Mouse (Mus musculus) induced T-regulatory cell, adult 2 months (primary cell): ENCODE measurements around the gene Nanos3.

Source experiments
- DNase-seq: peaks from one replicate; pipeline ENCODE4 v3.0.0-alpha.2; 2012; ENCODE audit warnings: low read depth

Nanos3 gene

DNA sequence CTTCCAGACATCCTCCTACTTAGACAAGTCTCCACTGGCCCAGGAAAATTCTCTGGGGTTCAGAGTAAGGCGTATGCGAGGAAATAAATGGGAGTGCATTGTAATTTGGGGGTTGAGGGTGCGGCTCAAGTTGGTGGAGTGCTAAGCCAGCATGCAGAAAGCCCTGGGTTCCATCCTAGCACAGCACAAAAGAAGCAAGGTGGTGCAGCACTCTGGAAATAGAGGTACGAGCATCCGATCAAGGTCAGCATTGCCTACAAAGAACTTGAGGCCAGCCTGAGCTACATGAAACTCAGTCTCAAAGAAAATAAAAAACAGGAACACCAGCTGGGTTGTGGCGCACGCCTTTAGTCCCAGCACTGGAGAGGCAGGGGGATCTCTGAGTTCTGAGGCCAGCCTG, at the start of gene Nanos3:
Nanos3 (minus strand) TSS at position 101 of the 400 bp plus-strand sequence.
- peak; percentile 17 for DNase-seq

DNA sequence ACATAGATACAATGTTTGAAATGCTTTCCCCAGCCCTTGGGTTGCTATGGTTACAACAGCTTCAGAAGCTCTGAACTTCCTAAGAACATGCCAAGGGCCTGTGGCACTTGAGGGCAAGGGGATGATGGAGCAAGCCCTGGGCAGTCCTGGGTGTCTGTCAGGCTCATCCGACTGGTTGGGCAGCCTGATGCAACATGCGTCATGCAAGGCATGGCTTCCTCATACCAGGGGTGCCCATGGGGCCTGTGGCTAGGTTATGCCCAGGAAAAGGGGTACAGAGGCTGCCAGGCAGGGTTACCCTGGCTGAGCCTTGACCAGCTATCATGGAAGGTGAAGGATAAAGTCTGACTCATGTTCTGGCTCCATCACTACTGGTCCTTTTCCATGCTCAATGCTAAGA, 48.0 kb upstream of the Nanos3 start:
- DNase-seq = no peak

DNA sequence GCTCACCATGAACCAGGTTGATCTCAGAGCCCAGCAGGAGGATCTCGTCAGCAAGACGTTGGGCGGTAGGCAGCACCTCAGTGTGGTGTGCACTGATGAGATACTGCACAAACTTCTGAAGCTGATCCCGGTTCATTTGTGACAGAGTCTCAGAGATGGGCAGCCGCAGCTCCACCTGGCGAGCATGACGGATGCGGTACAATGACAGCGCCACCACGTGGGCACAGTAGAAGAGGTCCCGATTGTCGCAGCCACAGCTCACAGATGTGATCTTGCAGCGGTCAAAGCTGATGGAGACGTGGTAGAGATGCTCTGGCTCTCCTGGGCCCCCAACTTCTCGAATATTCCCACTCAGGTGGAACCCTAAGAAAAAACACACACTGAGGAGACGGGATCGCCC, 45.7 kb upstream of the Nanos3 start:
- peak; percentile 40 for DNase-seq

DNA sequence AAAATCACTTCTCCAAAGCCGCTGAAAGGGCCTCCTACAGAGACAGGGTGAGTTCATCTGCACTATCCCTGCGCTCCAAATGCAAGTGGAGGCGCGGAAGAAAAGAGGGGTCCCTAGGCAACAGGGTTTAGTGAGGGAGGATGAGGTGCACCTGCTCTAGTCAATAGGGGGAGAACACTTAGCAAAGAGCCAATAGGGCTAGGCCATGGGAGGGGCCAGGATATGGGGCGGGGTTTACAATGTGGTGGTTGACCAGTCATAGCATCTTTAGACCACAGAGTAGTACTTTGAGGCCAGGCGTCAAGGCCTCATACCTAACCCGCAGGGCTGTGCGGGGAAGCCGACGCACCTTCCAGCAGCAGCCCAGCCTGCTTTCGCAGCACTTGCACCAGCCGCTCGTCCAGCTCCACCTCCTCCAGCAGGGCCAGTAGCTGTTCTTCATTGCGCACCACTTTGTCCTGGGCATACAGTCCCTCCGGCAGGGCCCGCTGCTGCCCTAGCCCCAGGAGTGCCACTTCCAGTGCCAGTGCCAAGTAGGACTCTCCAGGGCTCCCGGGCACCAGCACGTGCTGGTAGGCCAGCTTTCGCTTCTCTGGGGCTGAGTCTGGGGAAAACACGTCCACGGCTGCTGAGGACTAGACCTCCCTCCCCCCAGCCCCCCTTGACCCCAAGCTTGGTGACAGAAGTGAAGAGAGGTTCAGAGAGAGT, 38.5 kb upstream of the Nanos3 start:
- no peak for DNase-seq

DNA sequence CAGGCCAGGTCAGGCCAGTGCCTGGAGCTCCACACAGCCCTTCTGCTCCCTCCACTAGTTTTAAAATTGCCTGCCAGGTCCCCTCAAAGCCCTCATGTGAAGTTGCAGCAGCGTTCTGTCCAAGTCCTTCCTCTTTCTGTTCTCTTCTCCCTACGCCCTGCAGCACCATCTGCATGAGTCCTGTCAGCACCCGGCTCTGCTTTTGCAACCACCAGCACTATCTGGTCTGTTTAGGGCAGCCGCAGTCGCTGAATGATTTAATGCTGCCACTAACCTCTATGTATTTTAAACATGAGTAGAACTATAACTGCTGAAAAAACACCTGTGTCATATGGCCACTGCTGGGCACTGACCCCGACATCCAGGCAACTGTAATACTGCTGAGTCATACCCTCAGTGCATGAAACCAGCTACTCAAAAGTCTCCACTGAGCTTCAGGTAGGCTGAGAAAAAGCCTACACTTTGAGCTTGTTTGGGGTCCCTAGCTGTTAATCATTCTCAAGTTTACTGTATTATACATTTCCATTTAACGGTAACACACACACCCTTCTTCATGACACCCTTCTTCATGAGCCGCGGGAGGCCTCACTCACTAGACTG, 37.6 kb upstream of the Nanos3 start:
- no peak for DNase-seq

DNA sequence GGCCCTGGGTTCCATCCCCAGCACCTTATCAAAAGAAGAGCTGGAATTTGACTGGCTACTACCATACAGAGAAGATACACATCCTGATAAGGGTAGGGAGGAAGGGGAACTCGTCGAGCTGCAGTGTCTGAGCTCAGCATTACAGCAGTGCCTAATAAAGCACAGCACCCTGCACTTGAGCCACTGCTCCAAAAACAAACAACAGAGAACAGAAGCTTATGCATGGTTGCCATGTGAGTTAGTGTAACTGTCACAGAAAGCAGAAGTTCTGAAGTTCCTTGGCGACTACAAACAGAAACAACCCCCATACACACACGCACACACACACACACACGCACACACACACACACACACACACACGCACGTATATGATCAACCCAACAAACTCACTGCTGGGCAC, 35.1 kb upstream of the Nanos3 start:
- no peak for DNase-seq

DNA sequence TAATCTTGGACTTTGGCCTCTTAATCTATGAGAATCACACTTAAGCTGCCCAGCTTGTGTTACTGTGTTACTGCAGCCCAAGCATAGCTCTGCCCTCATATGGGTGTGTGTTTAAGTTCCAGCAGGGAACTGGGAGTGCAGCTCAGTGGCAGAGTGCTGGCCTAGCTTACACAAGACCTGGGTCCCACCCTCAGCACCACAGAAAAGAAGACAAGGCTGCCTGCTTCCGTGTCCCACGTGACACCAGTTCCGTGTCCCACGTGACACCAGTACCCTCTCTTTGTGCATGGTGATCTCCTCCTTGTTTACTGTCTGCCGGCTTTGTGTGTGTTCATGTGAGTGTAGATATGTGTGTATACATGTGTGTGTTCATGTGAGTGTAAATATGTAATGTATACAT, 33.1 kb upstream of the Nanos3 start:
- no peak for DNase-seq

DNA sequence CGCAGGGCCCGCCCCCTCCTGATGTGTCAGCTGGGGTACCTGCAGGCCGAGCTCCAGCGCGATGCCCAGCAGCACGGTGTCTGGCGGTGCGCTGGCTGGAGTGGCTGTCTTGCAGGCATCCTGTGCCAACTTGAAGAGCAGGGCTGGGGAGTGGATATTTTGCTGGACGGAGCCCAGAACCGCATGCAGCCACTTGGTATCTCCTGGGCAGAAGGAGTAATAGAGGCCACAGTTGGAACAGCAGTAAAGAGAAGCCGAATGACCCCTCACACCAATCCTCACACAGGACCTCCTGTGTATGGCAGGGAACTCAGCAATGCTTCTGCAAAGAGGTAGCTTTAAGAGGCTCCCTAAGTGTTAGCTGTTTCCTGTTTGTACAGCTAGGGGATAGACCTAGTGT, 32.2 kb upstream of the Nanos3 start:
- no peak for DNase-seq

DNA sequence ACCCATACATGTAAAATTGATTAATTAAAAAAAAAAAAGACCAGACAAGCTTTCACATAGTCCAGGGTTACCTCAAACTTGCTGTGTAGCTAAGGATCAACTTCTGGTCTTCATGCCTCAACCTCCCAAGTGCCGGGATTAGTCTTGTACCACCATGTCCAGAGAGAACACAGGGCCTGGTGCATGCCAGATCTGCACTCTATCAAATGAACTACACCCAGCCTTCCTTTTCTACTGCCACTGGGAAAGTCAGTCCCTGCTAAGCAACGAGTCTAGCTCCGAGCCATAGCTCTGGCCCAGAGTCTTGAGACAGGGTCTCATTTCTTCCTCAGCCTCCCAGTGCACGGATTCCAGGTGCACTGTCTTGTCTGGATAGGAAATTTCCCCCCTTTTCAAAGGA, 28.3 kb upstream of the Nanos3 start:
- no peak for DNase-seq

DNA sequence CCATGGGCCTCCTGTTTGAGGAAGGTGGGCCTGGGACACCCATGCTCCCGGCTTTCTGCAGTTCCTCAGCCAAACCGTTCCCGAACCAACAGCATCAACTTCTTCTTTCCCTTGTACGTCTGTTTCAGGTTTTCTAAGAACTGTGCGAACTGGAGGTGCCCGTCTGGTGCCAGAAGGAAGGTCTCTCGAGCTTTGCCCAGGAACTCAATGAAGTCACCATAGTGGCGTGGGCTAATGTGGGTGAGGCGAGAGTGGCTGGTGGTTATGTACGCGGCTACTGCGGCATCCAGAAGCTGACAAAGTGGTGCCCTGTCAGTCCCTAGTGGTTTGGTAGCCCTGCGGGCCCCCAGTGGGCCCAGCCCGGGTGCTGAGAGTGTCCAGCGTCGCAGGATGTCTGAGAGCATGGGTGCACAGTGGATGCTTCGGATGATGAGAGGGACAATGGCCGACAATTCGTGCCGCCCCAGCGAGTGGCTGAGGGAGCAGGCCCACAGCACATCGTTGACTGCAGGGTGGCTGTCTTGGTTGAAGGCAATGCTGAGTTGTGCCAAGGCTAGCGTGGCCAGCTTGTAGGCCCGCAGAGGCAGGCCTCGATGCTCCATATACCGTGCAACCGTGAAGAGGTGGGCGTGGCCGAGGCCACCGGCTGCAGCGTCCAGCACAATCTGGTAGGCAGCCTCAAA, 27.0 kb upstream of the Nanos3 start:
- DNase-seq = no peak

DNA sequence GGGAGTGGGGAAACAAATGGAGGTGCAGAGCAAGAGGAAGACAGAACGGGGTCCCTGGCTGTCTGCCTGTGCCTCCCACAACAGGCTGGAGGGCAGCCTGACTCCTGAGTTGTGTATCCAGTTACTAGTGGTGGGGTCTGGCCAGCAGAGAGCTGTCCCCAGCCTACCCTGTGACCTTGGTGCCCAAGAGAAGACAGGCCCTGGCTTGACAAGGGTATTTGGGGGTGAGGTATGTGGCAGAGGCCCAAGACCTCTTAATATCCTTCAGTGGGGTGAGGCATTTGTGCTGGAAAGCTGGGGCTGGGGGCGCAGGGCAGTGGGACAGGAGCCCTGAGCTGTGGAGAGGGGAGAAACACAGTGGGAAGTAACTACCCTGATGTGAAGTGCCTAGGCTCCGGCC, 26.2 kb upstream of the Nanos3 start:
- DNase-seq = no peak

DNA sequence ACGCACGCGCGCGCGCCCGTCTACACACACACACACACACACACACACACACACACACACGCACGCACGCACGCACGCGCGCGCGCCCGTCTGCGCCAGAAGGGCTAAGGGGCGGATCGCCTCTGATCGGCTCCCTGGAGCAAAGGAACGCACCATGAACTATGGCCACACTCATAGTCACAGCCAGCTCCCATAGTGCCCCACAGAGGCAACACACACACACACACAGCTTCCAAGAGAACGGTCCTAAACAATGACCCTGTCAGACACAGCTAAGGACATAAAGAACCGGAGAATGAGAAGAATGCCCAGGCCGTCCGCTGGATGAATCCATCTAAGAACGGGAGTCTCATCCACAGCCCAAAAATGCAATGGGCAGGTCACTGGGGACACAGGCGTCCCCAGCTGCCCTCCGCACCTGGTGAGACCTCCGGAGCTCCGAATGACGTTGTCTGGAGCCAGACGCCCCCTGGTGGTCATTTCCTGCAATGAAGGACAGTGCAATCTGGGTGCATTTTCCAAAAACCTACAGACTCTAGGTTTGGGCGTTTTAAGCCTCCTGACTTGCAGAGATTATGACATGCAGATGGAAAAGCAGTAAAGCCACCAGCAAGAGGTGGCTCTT, 25.3 kb upstream of the Nanos3 start:
- DNase-seq = peak; percentile 91

DNA sequence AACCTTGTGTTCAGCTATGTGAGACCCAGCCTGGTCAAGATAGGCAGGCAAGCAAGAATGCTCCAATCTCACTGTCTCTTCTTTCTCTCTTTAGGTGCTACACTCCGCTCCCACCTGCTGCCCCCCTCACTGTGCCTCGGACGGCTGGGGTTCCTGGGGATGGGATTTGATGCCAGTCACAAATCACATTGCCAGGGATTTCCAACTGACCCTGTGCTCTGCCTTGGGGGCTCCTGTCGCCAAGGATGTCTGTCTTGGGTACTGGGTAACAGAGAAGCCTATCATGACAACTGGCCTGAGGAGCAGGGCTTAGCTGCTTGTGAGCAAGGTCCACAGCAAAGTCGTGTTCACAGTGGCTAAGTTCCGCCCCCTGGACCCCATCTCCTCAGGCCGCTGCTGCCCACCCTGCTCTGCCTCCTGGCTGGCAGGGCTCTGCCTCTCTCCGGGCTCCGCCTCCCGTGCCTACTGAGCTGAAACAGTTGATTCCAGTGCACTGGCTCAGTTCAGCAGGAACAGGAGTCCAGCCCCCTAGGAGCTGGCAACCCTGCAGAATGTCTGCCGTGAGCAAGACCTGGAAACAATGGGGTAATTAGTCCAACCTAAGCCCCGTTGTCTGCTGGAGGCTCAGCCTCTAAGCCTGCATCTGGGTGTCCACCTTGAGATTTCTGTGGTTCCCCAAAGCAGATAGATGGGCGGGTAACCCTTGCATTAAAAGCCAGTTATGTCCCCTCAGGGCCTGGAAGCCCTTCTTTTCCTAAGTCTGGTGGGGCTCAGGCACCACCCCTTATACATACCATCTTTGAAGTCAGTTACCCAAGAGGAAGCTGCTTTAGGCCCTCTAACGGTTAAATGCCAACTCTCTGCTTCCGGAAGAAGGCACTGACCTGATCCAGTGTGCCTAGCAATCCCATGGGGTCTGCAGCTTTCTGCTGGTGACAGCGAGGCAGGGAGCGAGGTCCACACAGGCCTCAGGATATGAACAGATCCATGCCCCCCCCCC, 23.7 kb upstream of the Nanos3 start:
- DNase-seq = peak; percentile 57

DNA sequence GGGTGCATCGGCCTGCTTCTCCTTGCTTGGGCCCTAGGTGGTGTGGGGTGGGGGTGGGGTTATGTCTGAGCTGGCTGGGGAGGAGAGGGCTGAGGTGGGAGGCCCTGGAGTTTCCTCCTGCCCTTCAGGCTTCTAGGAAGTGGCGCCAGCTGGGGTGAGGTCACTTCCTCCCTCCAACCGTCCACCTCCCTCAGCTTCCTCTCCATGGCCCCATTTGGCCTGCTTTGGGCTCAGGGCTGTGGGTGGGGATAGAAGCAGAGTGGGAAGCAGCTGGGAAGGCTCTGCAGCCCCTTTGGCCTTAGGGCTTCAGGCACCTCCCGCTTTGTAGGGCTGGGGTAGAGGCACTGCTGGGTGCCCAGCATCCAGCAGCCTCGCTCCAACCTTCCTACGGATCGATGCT, 22.8 kb upstream of the Nanos3 start:
- peak; percentile 74 for DNase-seq

DNA sequence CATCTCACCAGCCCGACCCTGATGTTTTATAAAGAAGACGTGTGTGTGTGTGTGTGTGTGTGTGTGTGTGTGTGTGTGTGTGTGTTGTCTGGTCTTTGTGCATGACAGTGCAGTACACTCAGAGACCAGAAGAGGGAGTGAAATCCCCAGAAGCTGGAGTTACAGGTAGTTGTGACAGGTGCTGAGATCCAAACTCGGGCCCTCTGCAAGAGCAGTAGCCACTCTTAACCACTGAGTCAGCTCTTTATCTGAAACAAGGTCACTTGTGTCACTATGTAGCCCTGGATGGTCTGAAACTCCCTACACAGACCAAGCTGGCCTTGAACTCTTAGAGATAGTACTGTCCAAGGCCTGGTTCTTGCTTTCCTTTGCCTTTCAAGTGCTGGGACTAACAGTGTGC, 21.6 kb upstream of the Nanos3 start:
- peak; percentile 64 for DNase-seq

DNA sequence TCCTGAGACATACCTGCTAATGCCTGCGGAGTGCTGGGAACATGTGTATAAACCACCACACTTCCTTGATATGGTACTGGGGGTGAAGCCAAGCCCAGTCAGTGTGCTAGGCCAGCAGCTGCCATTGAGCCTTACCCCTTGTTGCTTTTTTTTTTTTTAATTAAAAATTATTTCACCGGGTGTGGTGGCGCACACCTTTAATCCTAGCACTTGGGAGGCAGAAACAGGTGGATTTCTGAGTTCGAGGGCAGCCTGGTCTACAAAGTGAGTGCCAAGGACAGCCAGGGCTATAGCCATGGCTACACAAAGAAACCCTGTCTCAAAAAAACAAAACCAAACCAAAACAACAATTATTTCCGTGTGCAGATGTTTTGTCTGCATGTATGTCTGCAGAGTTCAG, 20.1 kb upstream of the Nanos3 start:
- DNase-seq = no peak

DNA sequence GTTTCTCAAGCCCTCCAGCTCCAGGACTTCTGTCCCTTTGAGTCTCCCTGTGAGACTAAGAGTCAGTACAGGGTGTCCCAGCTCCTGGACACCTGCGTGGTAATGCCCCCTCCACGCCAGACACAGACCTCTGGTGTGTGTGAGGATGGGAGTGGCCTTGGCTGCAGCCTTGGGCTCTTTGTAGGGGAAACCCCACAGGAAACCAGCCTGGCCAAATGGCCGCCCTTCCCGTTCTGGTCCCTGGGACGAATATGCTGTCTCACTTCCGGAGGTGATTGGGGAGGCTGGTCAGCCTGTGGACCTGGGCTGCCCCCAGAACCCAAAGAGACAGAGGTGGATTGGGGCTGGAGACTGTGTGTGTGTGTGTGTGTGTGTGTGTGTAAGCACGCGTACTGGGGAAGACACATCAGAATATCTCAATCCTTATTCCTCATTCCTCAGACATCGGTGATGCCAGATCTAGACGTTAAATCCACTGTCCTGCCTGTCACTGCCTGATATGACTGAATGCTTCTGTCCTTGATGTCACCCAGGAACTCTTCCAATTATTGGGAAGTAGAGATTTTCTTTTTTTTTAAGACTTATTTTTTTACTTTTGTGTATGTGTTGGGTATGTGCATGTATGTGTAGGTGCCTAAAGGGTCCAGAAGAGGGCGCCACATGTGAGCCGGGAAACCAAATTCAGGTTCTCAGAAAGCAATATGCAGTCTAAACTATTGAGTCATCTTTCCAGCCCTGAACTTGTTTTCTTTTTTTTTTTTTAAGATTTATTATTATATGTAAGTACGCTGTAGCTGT, 19.2 kb upstream of the Nanos3 start:
- peak; percentile 87 for DNase-seq

DNA sequence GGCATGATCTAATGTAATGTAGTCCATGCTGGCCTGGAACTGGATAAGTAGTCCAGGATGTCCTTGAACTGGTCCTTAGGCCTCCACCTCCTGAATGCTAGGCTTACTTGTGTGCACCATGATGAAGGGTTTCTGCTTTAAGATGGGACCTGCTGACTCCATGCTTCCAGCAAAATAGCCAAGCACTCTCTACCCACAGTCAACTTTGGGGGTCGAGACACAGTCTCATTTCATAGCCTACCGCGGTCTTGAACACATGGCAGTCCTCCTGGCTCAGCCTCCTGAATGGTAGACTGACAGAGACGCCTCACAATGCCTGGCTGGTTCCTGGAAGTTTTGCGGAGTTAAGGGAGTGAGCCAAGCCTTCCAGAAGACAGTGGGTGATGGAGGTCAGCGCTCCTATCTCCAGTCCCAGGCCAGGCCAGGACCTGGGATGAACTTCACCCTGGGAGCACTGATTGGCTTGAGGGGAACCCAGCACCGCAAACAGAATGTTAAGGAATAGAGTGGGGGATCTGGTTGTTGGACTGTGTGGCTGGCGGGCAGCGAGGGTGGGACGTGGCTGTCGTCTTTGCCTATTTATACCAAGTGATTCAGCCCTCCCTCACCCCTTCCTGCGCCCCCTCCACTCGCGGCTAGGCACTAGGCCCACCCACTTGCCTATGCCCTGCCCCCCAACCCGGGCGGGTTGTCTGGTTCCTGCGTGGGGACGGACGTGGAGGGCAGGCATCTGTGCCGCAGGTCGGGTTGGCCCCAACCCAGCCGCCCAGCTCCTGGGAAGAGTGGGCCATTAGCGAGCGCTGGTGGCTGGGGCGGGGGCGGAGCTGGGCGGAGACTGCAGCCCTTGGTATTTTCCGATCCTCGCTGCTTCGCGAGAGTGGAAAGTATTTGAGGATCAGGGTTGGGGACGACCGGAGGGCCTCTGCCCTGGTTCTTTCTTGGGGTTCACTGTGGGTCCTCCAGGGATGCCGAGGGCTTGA, 18.2 kb upstream of the Nanos3 start:
- peak; percentile 94 for DNase-seq

DNA sequence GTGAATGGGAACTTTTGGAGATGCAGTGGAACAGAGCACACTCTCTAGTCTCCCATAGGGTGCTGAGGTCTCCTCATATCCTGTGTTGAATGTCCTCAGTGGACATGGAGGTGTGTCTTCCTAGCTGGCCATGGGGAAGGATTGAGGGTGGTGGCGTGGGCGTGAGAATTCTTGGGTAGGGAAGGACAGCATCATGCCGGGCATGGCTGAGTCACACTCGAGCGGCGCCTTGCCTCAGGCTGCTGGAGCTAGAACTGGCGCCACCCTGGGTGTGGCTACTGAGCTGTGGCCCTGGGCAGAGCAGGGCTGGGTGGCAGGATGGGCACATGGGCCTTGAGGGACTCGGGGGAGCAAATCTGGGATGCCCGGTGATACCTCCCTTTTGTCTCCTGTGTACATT, 17.4 kb upstream of the Nanos3 start:
- peak; percentile 85 for DNase-seq
